Mouse (Mus musculus) midbrain, postnatal 0 days (tissue): ENCODE results near the gene Clrn3. TPM values are rescaled to one million over a fixed set of nuclear protein-coding genes. Genes with fewer than 3 reads are reported as not detected.

Experiments
- ATAC-seq: fragments of 200-750 bp; cut with Nextera tagmentation; 2 replicates; pipeline ENCODE4 v1.8.0; 2017; ENCODE audit warnings: moderate number of reproducible peaks, mild to moderate bottlenecking, moderate TSS enrichment, moderate library complexity; ENCODE audit not compliant: low FRiP score
- DNase-seq: peaks from one replicate; pipeline ENCODE4 v3.0.0-alpha.2; 2015; ENCODE audit warnings: low spot score
- H3K27ac ChIP-seq: fragments of 300-500 bp; sonication (generic); 2 replicates; pipeline ENCODE4 v1.5.1; 2014; ENCODE audit warnings: low read depth, mild to moderate bottlenecking, low read length, mixed read lengths
- H3K27me3 ChIP-seq: fragments of 300-500 bp; sonication (generic); 2 replicates; pipeline ENCODE4 v1.6.1; 2014; ENCODE audit warnings: low read length, control low read depth, mixed read lengths; ENCODE audit not compliant: insufficient read depth
- H3K36me3 ChIP-seq: fragments of 300-500 bp; sonication (generic); 2 replicates; pipeline ENCODE4 v1.6.1; 2014; ENCODE audit warnings: low read length, control low read depth, mixed read lengths; ENCODE audit not compliant: insufficient read depth
- H3K4me1 ChIP-seq: fragments of 300-500 bp; sonication (generic); 2 replicates; pipeline ENCODE4 v1.6.1; 2014; ENCODE audit warnings: mild to moderate bottlenecking, control low read depth, antibody characterized with exemption, low read length, mixed read lengths; ENCODE audit not compliant: insufficient read depth
- H3K4me2 ChIP-seq: fragments of 300-500 bp; sonication (generic); 2 replicates; pipeline ENCODE4 v1.6.1; 2014; ENCODE audit warnings: low read depth, mild to moderate bottlenecking, low read length, mixed read lengths; ENCODE audit not compliant: poor library complexity, severe bottlenecking
- H3K4me3 ChIP-seq: fragments of 300-500 bp; sonication (generic); 2 replicates; pipeline ENCODE4 v1.5.1; 2014; ENCODE audit warnings: low read depth, mild to moderate bottlenecking, low read length, moderate library complexity
- H3K9ac ChIP-seq: fragments of 300-500 bp; sonication (generic); replicated peaks from 2 replicates; pipeline ENCODE4 v1.6.1; 2014; ENCODE audit warnings: mild to moderate bottlenecking, low read length, moderate library complexity, mixed read lengths; ENCODE audit not compliant: poor library complexity, severe bottlenecking
- H3K9me3 ChIP-seq: fragments of 300-500 bp; sonication (generic); 2 replicates; pipeline ENCODE4 v1.6.1; 2016; ENCODE audit warnings: low read length, control low read depth
- CTCF ChIP-seq: IDR thresholded peaks from 2 replicates; pipeline ENCODE4 v1.5.1; 2016; ENCODE audit warnings: antibody characterized with exemption, mild to moderate bottlenecking
- WGBS: fragments of 180-500 bp; shearing (Covaris S2); extraction: QIAGEN DNeasy Blood & Tissue Kit; methylation state at CpG from one replicate; pipeline ENCODE4 v1.1.7; 2014; 5-methylcytosine and 5-hydroxymethylcytosine counted together
- microRNA counts: library from miRNA; unstranded; fragments of <30 nt; microRNA quantifications from one replicate; lab custom pipeline; 2015
- microRNA-seq: library from miRNA; unstranded; fragments of <30 nt; microRNA quantifications from one replicate; pipeline ENCODE4, GENCODE M21; 2016; ENCODE audit warnings: borderline number of aligned reads
- polyA plus RNA-seq: library from polyadenylated mRNA; unstranded; fragments of >200 nt; fragmentation: Nextera tagmentation; extraction: Ambion mirVana; gene quantifications from 2 replicates; pipeline ENCODE4 v1.2.1, GENCODE M21; 2015
- total RNA-seq: library from RNA; depleted of rRNA; stranded (reverse); fragments of >200 nt; gene quantifications from 2 replicates; pipeline ENCODE4 v1.2.3, GENCODE M21; 2014; rRNA removed

Clrn3 gene
- total and polyA plus RNA-seq, 2 experiments from 2014 or later = not detected

- H3K27me3 ChIP-seq = peaks cover 3% of the 10 kb centered on the region; the same call in 1 of the 2 replicates
- WGBS = 71% methylated on average over 5 of the region's 5 CpGs
- H3K9me3 ChIP-seq = no peaks in the 10 kb centered on the region
- no peak overlapping the region for H3K4me2 ChIP-seq
- H3K36me3 ChIP-seq = no peaks in the 10 kb centered on the region
- H3K9ac ChIP-seq = no peak overlapping the region
- DNase-seq (no peak), ATAC-seq (no peak)
- H3K4me3 ChIP-seq = no peak overlapping the region
- TF ChIP-seq CTCF = no peak
- H3K4me1 ChIP-seq = no peaks in the 10 kb centered on the region
- H3K27ac ChIP-seq = no peak overlapping the region
Measured at GRCm38 (mm10) chr7:135477256-135477655, 51.2 kb downstream of the Clrn3 start.

- no peak for ATAC-seq
- no peak overlapping the region for H3K4me3 ChIP-seq
- no peaks in the 10 kb centered on the region for H3K36me3 ChIP-seq
- TF ChIP-seq CTCF = no peak
- DNase-seq = no peak
- WGBS = 61% methylated on average over 8 of the region's 8 CpGs
- no peak overlapping the region for H3K27ac ChIP-seq
- H3K9ac ChIP-seq = no peak overlapping the region
- no peaks in the 10 kb centered on the region for H3K9me3 ChIP-seq
- no peaks in the 10 kb centered on the region for H3K4me1 ChIP-seq
- no peak overlapping the region for H3K4me2 ChIP-seq
- H3K27me3 ChIP-seq = 0 out of 2 replicates have a peak, but pooled peaks cover 3% of the 10 kb centered on the region
Measured at GRCm38 (mm10) chr7:135475981-135476380, 52.5 kb downstream of the Clrn3 start.

DNA sequence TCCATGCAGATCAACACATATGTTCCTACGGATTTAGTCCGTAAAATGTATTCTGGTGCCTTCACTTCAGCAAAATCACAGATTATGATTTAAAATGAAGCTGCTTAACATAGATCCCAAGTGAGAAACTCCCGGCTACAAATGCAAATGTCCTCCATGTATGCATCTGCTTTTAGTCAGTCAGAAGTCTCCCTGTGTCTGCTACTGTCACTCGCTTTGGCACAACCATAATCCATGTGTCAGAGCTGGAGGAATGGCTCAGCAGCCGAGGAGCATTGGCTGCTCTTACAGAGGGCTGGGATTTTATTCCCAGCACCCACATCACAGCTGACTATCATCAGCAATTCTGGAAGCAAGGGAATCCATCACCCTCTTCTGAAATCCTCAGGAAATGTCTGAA, 58.1 kb downstream of the Clrn3 start:
- no peaks in the 10 kb centered on the region for H3K36me3 ChIP-seq
- no peak overlapping the region for H3K9ac ChIP-seq
- no peak for DNase-seq
- H3K27ac ChIP-seq = no peak overlapping the region
- no peaks in the 10 kb centered on the region for H3K9me3 ChIP-seq
- no peak for ATAC-seq
- H3K27me3 ChIP-seq = no peaks in the 10 kb centered on the region
- no peak for TF ChIP-seq CTCF
- 83% methylated on average over 5 of the region's 5 CpGs for WGBS
- no peaks in the 10 kb centered on the region for H3K4me1 ChIP-seq
- no peak overlapping the region for H3K4me3 ChIP-seq
- no peak overlapping the region for H3K4me2 ChIP-seq

- no peak overlapping the region for H3K9ac ChIP-seq
- WGBS = 54% methylated on average over 7 of the region's 7 CpGs
- no peak for TF ChIP-seq CTCF
- H3K4me1 ChIP-seq = peaks cover 5% of the 10 kb centered on the region; the same call in 1 of the 2 replicates
- no peak overlapping the region for H3K4me2 ChIP-seq
- H3K36me3 ChIP-seq = no peaks in the 10 kb centered on the region
- no peaks in the 10 kb centered on the region for H3K27me3 ChIP-seq
- no peak overlapping the region for H3K27ac ChIP-seq
- H3K9me3 ChIP-seq = no peaks in the 10 kb centered on the region
- no peak for ATAC-seq
- DNase-seq = no peak
- no peak overlapping the region for H3K4me3 ChIP-seq
Measured at GRCm38 (mm10) chr7:135468631-135469030, 59.8 kb downstream of the Clrn3 start.

DNA sequence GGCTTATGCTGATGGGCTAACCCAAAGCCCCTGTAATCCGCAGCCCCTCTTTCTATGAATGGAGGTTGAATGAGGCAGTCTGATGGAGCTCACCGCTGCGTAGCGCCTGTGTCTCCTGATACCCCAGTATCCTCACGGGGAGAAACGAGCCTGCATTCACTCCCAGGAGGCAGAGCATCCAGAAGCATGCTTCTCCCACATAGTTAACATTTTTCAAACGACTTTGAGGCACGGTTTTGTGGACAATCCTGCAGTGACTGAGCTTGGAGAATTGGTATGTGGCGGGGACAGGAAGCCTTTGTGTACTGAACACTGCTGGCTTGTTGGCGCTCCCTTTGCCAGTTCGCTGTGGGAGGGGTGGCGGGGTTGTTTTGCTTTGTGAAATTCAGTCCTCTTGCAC, 63.2 kb downstream of the Clrn3 start:
- H3K4me1 ChIP-seq = peaks cover 5% of the 10 kb centered on the region; the same call in 1 of the 2 replicates
- no peak overlapping the region for H3K4me3 ChIP-seq
- H3K9ac ChIP-seq = no peak overlapping the region
- no peaks in the 10 kb centered on the region for H3K9me3 ChIP-seq
- peak overlapping the region; percentile 28; the same call in 1 of the 2 replicates for H3K4me2 ChIP-seq
- no peak overlapping the region for H3K27ac ChIP-seq
- no peak for TF ChIP-seq CTCF
- H3K27me3 ChIP-seq = no peaks in the 10 kb centered on the region
- peak; percentile 63 for DNase-seq
- H3K36me3 ChIP-seq = no peaks in the 10 kb centered on the region
- no peak; the same call in 1 of the 2 replicates for ATAC-seq
- WGBS = 10% methylated on average over 12 of the region's 12 CpGs

GRCm38 (mm10) chr7:135464689-135465259, 63.7 kb downstream of the Clrn3 start:
- Histone ChIP-seq H3K4me1 (peaks cover 5% of the 10 kb centered on the region; the same call in 1 of the 2 replicates), H3K36me3 (no peaks in the 10 kb centered on the region), H3K27ac (no peak overlapping the region), H3K9me3 (no peaks in the 10 kb centered on the region), H3K4me2 (no peak overlapping the region), H3K27me3 (no peaks in the 10 kb centered on the region), H3K9ac (no peak overlapping the region), H3K4me3 (no peak overlapping the region)
- DNase-seq (peak; percentile 81), ATAC-seq (0 out of 2 replicates have a peak, but pooled peaks have one; percentile 41)
- TF ChIP-seq CTCF = peak; percentile 91
- WGBS = 45% methylated on average over 3 of the region's 3 CpGs

MicroRNAs within 50 kb of the gene (microRNA counts, 519-probe panel; counts per million panel counts)
- 528 counts per million, percentile 58 among the panel's probes with 10 or more counts for microRNA mmu-miR-1962 (lab: Ali Mortazavi, UCI)

Small RNAs within 50 kb of the gene (microRNA-seq; reads per million reads assigned to microRNA genes)
- not detected for gene Mir1962

Other genes starting within 250 kb of the Clrn3 start
- gene Foxi2, start 118.3 kb downstream of the Clrn3 start, total RNA-seq = not detected in 2 replicates
- 0.07 TPM in 1 of 2 replicates, not detected in the other for gene Foxi2, start 118.3 kb downstream of the Clrn3 start, polyA plus RNA-seq
- gene Ptpre, start 8.8 kb upstream of the Clrn3 start, total RNA-seq = 14.2 and 14.6 TPM in 2 replicates
- gene Ptpre, start 8.8 kb upstream of the Clrn3 start, polyA plus RNA-seq = 7.2 and 9.2 TPM in 2 replicates
- gene Mki67, start 187.7 kb upstream of the Clrn3 start, total RNA-seq = 6.3 and 8.9 TPM in 2 replicates
- 1.4 and 2.1 TPM in 2 replicates for gene Mki67, start 187.7 kb upstream of the Clrn3 start, polyA plus RNA-seq